Mouse (Mus musculus) central nervous system, embryonic 11.5 days (tissue): ENCODE data around the gene Hykk. TPM values are rescaled to one million over a fixed set of nuclear protein-coding genes. Genes with fewer than 3 reads are reported as not detected.

ENCODE experiments used
- polyA plus RNA-seq: library from polyadenylated mRNA; depleted of rRNA; stranded (reverse); fragments of >200 nt; gene quantifications from 2 replicates; pipeline ENCODE4 v1.2.3, GENCODE M21; 2012; rRNA removed

Hykk gene
- 1.8 and 3.7 TPM in 2 replicates for polyA plus RNA-seq

DNA sequence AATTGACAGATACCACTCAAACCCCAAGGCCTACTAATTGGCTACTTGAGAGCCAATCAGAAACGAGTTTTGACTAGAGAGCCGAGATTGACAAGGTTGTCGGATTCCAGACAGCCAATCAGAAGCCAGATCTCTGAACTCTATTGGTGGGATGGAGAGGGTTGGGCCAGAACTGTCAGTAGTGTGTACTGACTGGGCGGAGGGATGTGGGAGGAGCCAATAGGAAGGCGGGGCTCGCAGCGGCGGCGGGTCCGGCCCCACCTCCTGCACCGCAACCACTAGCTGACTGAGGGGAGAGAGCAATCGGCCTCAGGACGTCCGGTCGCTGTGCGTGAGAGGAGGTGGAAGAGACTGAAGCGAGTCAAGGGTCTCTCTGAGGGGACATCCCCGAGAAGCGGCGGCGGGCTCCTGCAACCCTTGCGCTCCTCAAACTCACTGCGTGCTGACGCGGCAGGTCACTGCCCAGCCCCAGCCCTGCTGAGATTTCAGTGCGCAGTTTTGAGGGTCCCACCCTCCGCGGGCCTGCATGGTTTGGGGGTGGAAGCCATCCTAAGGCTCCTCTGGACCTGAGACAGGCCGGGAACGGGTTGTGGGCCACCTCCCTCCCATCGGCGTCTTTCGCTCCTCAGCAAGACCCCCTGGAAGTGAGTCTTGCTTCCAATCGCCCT, at the start of gene Hykk:
Hykk (plus strand) TSS at position 274 of the 668 bp plus-strand sequence.

DNA sequence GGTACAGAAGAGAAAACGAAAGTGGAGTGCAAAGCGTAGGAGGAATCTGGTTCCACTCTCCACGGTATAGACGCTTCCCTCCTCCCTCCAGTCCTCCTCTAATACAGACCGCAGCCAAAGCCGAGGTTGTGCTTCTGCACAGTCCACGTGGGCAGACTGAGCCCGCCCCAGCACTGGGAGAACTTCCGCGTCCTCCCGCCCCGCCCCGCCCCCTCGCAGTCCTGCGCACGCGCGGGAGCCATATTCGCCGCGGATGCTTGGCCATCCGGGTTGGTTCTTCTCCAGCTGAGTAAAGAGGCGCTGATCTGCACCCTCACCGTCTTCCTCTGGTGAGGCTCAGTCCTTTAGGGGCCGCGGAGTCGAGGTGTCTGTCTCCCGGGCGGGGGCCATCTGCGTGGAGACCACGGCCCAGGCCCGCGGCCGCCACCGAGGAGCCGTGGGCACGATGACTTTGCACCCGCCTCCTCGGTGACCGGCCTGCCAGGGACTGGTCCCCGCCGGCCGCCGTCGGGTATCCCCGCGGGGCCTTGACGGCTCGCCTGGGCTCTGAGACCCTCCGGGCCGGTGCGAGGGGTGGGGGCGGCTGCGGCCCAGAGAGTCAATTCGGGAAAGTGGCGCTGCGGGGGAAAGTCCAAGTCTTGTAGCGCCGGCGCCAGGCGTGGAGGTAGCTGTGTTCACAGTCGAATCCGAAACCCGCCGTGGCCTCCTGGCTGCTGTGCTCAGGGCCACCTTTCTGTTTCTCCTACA, 33.7 kb downstream of the Hykk start, which contains the start of the genes Psma4 and AY074887:
Psma4 (plus strand) TSS at position 216 of the 747 bp plus-strand sequence.
AY074887 (minus strand) TSS at position 424 of the 747 bp plus-strand sequence.

GRCm38 (mm10) chr9:54980674-54981073, 63.6 kb downstream of the Hykk start, which contains the start of gene Chrna5:
Chrna5 (plus strand) TSS chr9:54980880.

Other genes with a start within 250 kb of the Hykk start
- gene Dnaja4, start 218.4 kb upstream of the Hykk start, polyA plus RNA-seq, result 4.1 and 4.6 TPM in 2 replicates
- gene Wdr61, start 182.8 kb upstream of the Hykk start, polyA plus RNA-seq, result 83.8 and 105 TPM in 2 replicates
- gene Crabp1, start 152.5 kb upstream of the Hykk start, polyA plus RNA-seq, result 707 and 862 TPM in 2 replicates
- 42.3 and 68.3 TPM in 2 replicates for gene Ireb2, start 53.5 kb upstream of the Hykk start, polyA plus RNA-seq
- 161 and 281 TPM in 2 replicates for gene Psma4, start 33.5 kb downstream of the Hykk start, polyA plus RNA-seq
- 0.25 TPM in 1 of 2 replicates, not detected in the other for gene AY074887, start 33.7 kb downstream of the Hykk start, polyA plus RNA-seq
- gene Chrna5, start 63.6 kb downstream of the Hykk start, polyA plus RNA-seq, result 2.7 and 2.9 TPM in 2 replicates
- gene Chrna3, start 109.3 kb downstream of the Hykk start, polyA plus RNA-seq, result 5.2 and 8.7 TPM in 2 replicates
- gene Chrnb4, start 131.5 kb downstream of the Hykk start, polyA plus RNA-seq, result 1.5 and 2.7 TPM in 2 replicates
- gene Ube2q2, start 231.6 kb downstream of the Hykk start, polyA plus RNA-seq, result 22.1 and 25.8 TPM in 2 replicates